Mouse (Mus musculus) layer of hippocampus, postnatal 14 days (tissue): ENCODE measurements at regions not wholly inside any gene's neighbourhood (a gene's known extent, or its start where the extent isn't known, plus 50 kb on each side); places are given as distances from the start of the nearest gene placed in this dataset.

Experiments used
- DNase-seq, 2 experiments: peaks; one replicate each; pipeline ENCODE4 v3.0.0; 2021 to 2022; ENCODE audit warnings: low spot score in 2 of 2, mixed read lengths in 1 of 2

- DNase-seq, result peak; percentile 4 to 28
These were observed 206.6 kb upstream of the Gmds start for GRCm38 (mm10) chr13:32544986-32545740.

- no peak for DNase-seq
These were observed 203.1 kb upstream of the Gmds start for GRCm38 (mm10) chr13:32541611-32542010.

- DNase-seq, result no peak
These were observed 197.7 kb upstream of the Gmds start for GRCm38 (mm10) chr13:32536241-32536640.

GRCm38 (mm10) chr13:32535602-32536001, 197.1 kb upstream of the Gmds start:
- no peak for DNase-seq

- peak; percentile 9 to 75 for DNase-seq
These were observed 192.5 kb upstream of the Gmds start for GRCm38 (mm10) chr13:32530926-32531512.

- no peak for DNase-seq
These were observed 180.2 kb upstream of the Gmds start for GRCm38 (mm10) chr13:32518611-32519344.

GRCm38 (mm10) chr13:32517514-32517913, 179.0 kb upstream of the Gmds start:
- no peak for DNase-seq

- no peak for DNase-seq
These were observed 170.9 kb upstream of the Gmds start for GRCm38 (mm10) chr13:32509231-32510023.

- no peak for DNase-seq
These were observed 169.9 kb upstream of the Gmds start for GRCm38 (mm10) chr13:32508447-32508846.

- no peak for DNase-seq
These were observed 169.3 kb upstream of the Gmds start for GRCm38 (mm10) chr13:32507825-32508224.

GRCm38 (mm10) chr13:32498205-32498790, 159.8 kb upstream of the Gmds start:
- no peak for DNase-seq

GRCm38 (mm10) chr13:32496263-32496662, 157.7 kb upstream of the Gmds start:
- DNase-seq, result no peak

GRCm38 (mm10) chr13:32495063-32495462, 156.5 kb upstream of the Gmds start:
- DNase-seq, result no peak

GRCm38 (mm10) chr13:32493806-32494205, 155.3 kb upstream of the Gmds start:
- no peak for DNase-seq

GRCm38 (mm10) chr13:32493309-32493708, 154.8 kb upstream of the Gmds start:
- peak; percentile 58 to 78 for DNase-seq

GRCm38 (mm10) chr13:32492566-32492965, 154.0 kb upstream of the Gmds start:
- DNase-seq, result no peak

GRCm38 (mm10) chr13:32481444-32482058, 143.0 kb upstream of the Gmds start:
- no peak for DNase-seq

GRCm38 (mm10) chr13:32480029-32480428, 141.5 kb upstream of the Gmds start:
- DNase-seq, result no peak

GRCm38 (mm10) chr13:32479118-32479818, 140.7 kb upstream of the Gmds start:
- peak in 1 of 2 experiments; percentile 75 for DNase-seq

- DNase-seq, result no peak
These were observed 127.2 kb upstream of the Gmds start for GRCm38 (mm10) chr13:32465787-32466186.
